Mouse (Mus musculus) liver, embryonic 15.5 days (tissue): Measurements from ENCODE around the gene Kif13a. TPM values are rescaled to one million over a fixed set of nuclear protein-coding genes. Genes with fewer than 3 reads are reported as not detected.

ENCODE experiments used
- polyA plus RNA-seq: library from polyadenylated mRNA; unstranded; fragments of >200 nt; fragmentation: Nextera tagmentation; extraction: Ambion mirVana; gene quantifications from 2 replicates; pipeline ENCODE4 v1.2.1, GENCODE M21; 2015

Kif13a gene
- polyA plus RNA-seq, 1 experiment from 2014 or later, result 4.1 TPM

Other genes with a start within 250 kb of the Kif13a start
- 16.5 and 17.2 TPM in 2 replicates for gene Nup153, start 201.9 kb downstream of the Kif13a start, polyA plus RNA-seq
- 0.40 and 0.52 TPM in 2 replicates for gene Nhlrc1, start 85.0 kb upstream of the Kif13a start, polyA plus RNA-seq
- 3.1 and 3.5 TPM in 2 replicates for gene Kdm1b, start 113.6 kb upstream of the Kif13a start, polyA plus RNA-seq
- gene Tpmt, start 114.9 kb upstream of the Kif13a start, polyA plus RNA-seq, result 11.5 and 13.1 TPM in 2 replicates
- 317 and 361 TPM in 2 replicates for gene Dek, start 176.3 kb upstream of the Kif13a start, polyA plus RNA-seq
- 1.8 and 2.1 TPM in 2 replicates for gene Rnf144b, start 192.8 kb upstream of the Kif13a start, polyA plus RNA-seq